Mouse (Mus musculus): ENCODE data around the gene Ppp1r8. TPM values are rescaled to one million over a fixed set of nuclear protein-coding genes. Genes with fewer than 3 reads are reported as not detected.

Ppp1r8 gene
- 72.9 and 77.2 TPM in 2 replicates for polyA plus RNA-seq (2015; fragmentation: Nextera tagmentation; extraction: Ambion mirVana)

GRCm38 (mm10) chr4:132842970-132843704 is at the start of gene Ppp1r8:
Gene Ppp1r8, minus strand, starts transcription at chr4:132843169.
- Histone ChIP-seq H3K9me3 (ENCODE audit: low read length) (no peaks in the 10 kb centered on the region), H3K27me3 (ENCODE audit: insufficient read depth, low read length) (no peaks in the 10 kb centered on the region), H3K9ac (replicated peaks; ENCODE audit: low read length) (peak within 1 kb of the TSS; percentile 93), H3K4me1 (ENCODE audit: insufficient read depth, low read length) (peaks cover 13% of the 10 kb centered on the region), H3K4me3 (ENCODE audit: low read length) (peak within 1 kb of the TSS; percentile 92), H3K4me2 (replicated peaks; ENCODE audit: low read depth, low read length) (peak within 1 kb of the TSS; percentile 67), H3K27ac (ENCODE audit: low read length) (peak within 1 kb of the TSS; percentile 66), H3K36me3 (ENCODE audit: insufficient read depth, low read length) (peaks cover 24% of the 10 kb centered on the region)
- ATAC-seq (ENCODE audit: low FRiP score, low TSS enrichment): peak; percentile 99
- under 1% methylated on average over 40 of the region's 40 CpGs for WGBS

GRCm38 (mm10) chr4:132884844-132885374 is 41.9 kb upstream of the Ppp1r8 start:
- H3K27ac ChIP-seq (ENCODE audit: low read length): peak overlapping the region; percentile 88
- peak overlapping the region; percentile 90 for H3K9ac ChIP-seq (replicated peaks; ENCODE audit: low read length)
- no peaks in the 10 kb centered on the region for H3K36me3 ChIP-seq (ENCODE audit: insufficient read depth, low read length)
- no peaks in the 10 kb centered on the region for H3K9me3 ChIP-seq (ENCODE audit: low read length)
- H3K27me3 ChIP-seq (ENCODE audit: insufficient read depth, low read length): no peaks in the 10 kb centered on the region
- H3K4me2 ChIP-seq (replicated peaks; ENCODE audit: low read depth, low read length): peak overlapping the region; percentile 91
- peak; percentile 28; the same call in 1 of the 2 replicates for ATAC-seq (ENCODE audit: low FRiP score, low TSS enrichment)
- WGBS: 8% methylated on average over 9 of the region's 9 CpGs
- peaks cover 14% of the 10 kb centered on the region for H3K4me1 ChIP-seq (ENCODE audit: insufficient read depth, low read length)
- peak overlapping the region; percentile 83 for H3K4me3 ChIP-seq (ENCODE audit: low read length)

- H3K9me3 ChIP-seq (ENCODE audit: low read length): no peaks in the 10 kb centered on the region
- peak within 1 kb of the TSS; percentile 83 for H3K4me3 ChIP-seq (ENCODE audit: low read length)
- H3K27me3 ChIP-seq (ENCODE audit: insufficient read depth, low read length): no peaks in the 10 kb centered on the region
- peak within 1 kb of the TSS; percentile 88 for H3K27ac ChIP-seq (ENCODE audit: low read length)
- H3K4me1 ChIP-seq (ENCODE audit: insufficient read depth, low read length): peaks cover 14% of the 10 kb centered on the region
- ATAC-seq (ENCODE audit: low FRiP score, low TSS enrichment): peak; percentile 97
- no peaks in the 10 kb centered on the region for H3K36me3 ChIP-seq (ENCODE audit: insufficient read depth, low read length)
- peak within 1 kb of the TSS; percentile 91 for H3K4me2 ChIP-seq (replicated peaks; ENCODE audit: low read depth, low read length)
- peak within 1 kb of the TSS; percentile 90 for H3K9ac ChIP-seq (replicated peaks; ENCODE audit: low read length)
- WGBS: under 1% methylated on average over 68 of the region's 72 CpGs
Measured at GRCm38 (mm10) chr4:132884064-132884843, 41.3 kb upstream of the Ppp1r8 start, which contains the start of gene Stx12. Gene Stx12, minus strand, starts transcription at chr4:132884509.

GRCm38 (mm10) chr4:132883561-132884063 is 40.6 kb upstream of the Ppp1r8 start:
- ATAC-seq (ENCODE audit: low FRiP score, low TSS enrichment): no peak
- H3K27ac ChIP-seq (ENCODE audit: low read length): peak overlapping the region; percentile 88
- under 1% methylated on average over 21 of the region's 21 CpGs for WGBS
- H3K36me3 ChIP-seq (ENCODE audit: insufficient read depth, low read length): no peaks in the 10 kb centered on the region
- H3K9ac ChIP-seq (replicated peaks; ENCODE audit: low read length): peak overlapping the region; percentile 90
- peak overlapping the region; percentile 83 for H3K4me3 ChIP-seq (ENCODE audit: low read length)
- H3K4me1 ChIP-seq (ENCODE audit: insufficient read depth, low read length): peaks cover 14% of the 10 kb centered on the region
- no peaks in the 10 kb centered on the region for H3K9me3 ChIP-seq (ENCODE audit: low read length)
- peak overlapping the region; percentile 91 for H3K4me2 ChIP-seq (replicated peaks; ENCODE audit: low read depth, low read length)
- no peaks in the 10 kb centered on the region for H3K27me3 ChIP-seq (ENCODE audit: insufficient read depth, low read length)

GRCm38 (mm10) chr4:132874363-132875097 is 31.6 kb upstream of the Ppp1r8 start:
- ATAC-seq (ENCODE audit: low FRiP score, low TSS enrichment): no peak
- 86% methylated on average over 7 of the region's 7 CpGs for WGBS

GRCm38 (mm10) chr4:132873481-132874362 is 30.8 kb upstream of the Ppp1r8 start:
- no peak for ATAC-seq (ENCODE audit: low FRiP score, low TSS enrichment)
- no peak overlapping the region for H3K4me2 ChIP-seq (replicated peaks; ENCODE audit: low read depth, low read length)
- 0 out of 2 replicates have a peak, but pooled peaks cover 3% of the 10 kb centered on the region for H3K4me1 ChIP-seq (ENCODE audit: insufficient read depth, low read length)
- no peaks in the 10 kb centered on the region for H3K9me3 ChIP-seq (ENCODE audit: low read length)
- 87% methylated on average over 11 of the region's 11 CpGs for WGBS
- no peak overlapping the region for H3K9ac ChIP-seq (replicated peaks; ENCODE audit: low read length)
- H3K27me3 ChIP-seq (ENCODE audit: insufficient read depth, low read length): no peaks in the 10 kb centered on the region
- no peak overlapping the region for H3K27ac ChIP-seq (ENCODE audit: low read length)
- no peak overlapping the region for H3K4me3 ChIP-seq (ENCODE audit: low read length)
- H3K36me3 ChIP-seq (ENCODE audit: insufficient read depth, low read length): peaks cover 19% of the 10 kb centered on the region

More at GRCm38 (mm10) chr4:132874363-132875097, 31.6 kb upstream of the Ppp1r8 start:
- Histone ChIP-seq H3K4me3 (ENCODE audit: low read length) (no peak overlapping the region), H3K9me3 (ENCODE audit: low read length) (no peaks in the 10 kb centered on the region), H3K4me2 (replicated peaks; ENCODE audit: low read depth, low read length) (no peak overlapping the region), H3K4me1 (ENCODE audit: insufficient read depth, low read length) (0 out of 2 replicates have a peak, but pooled peaks cover 3% of the 10 kb centered on the region), H3K27me3 (ENCODE audit: insufficient read depth, low read length) (no peaks in the 10 kb centered on the region), H3K9ac (replicated peaks; ENCODE audit: low read length) (no peak overlapping the region), H3K36me3 (ENCODE audit: insufficient read depth, low read length) (peaks cover 13% of the 10 kb centered on the region), H3K27ac (ENCODE audit: low read length) (no peak overlapping the region)

- no peaks in the 10 kb centered on the region for H3K9me3 ChIP-seq (ENCODE audit: low read length)
- no peak for ATAC-seq (ENCODE audit: low FRiP score, low TSS enrichment)
- H3K4me1 ChIP-seq (ENCODE audit: insufficient read depth, low read length): 0 out of 2 replicates have a peak, but pooled peaks cover 3% of the 10 kb centered on the region
- WGBS: 82% methylated on average over 3 of the region's 3 CpGs
- H3K36me3 ChIP-seq (ENCODE audit: insufficient read depth, low read length): peaks cover 35% of the 10 kb centered on the region
- no peak overlapping the region for H3K27ac ChIP-seq (ENCODE audit: low read length)
- H3K27me3 ChIP-seq (ENCODE audit: insufficient read depth, low read length): no peaks in the 10 kb centered on the region
- H3K4me2 ChIP-seq (replicated peaks; ENCODE audit: low read depth, low read length): no peak overlapping the region
- H3K4me3 ChIP-seq (ENCODE audit: low read length): no peak overlapping the region
- no peak overlapping the region for H3K9ac ChIP-seq (replicated peaks; ENCODE audit: low read length)
Measured at GRCm38 (mm10) chr4:132871116-132871515, 28.1 kb upstream of the Ppp1r8 start.

GRCm38 (mm10) chr4:132864856-132865255 is 21.9 kb upstream of the Ppp1r8 start:
- H3K36me3 ChIP-seq (ENCODE audit: insufficient read depth, low read length): peaks cover 48% of the 10 kb centered on the region
- 92% methylated on average over 2 of the region's 2 CpGs for WGBS
- ATAC-seq (ENCODE audit: low FRiP score, low TSS enrichment): no peak
- no peaks in the 10 kb centered on the region for H3K27me3 ChIP-seq (ENCODE audit: insufficient read depth, low read length)
- H3K27ac ChIP-seq (ENCODE audit: low read length): no peak overlapping the region
- no peaks in the 10 kb centered on the region for H3K4me1 ChIP-seq (ENCODE audit: insufficient read depth, low read length)
- H3K4me2 ChIP-seq (replicated peaks; ENCODE audit: low read depth, low read length): no peak overlapping the region
- no peak overlapping the region for H3K9ac ChIP-seq (replicated peaks; ENCODE audit: low read length)
- no peaks in the 10 kb centered on the region for H3K9me3 ChIP-seq (ENCODE audit: low read length)
- no peak overlapping the region for H3K4me3 ChIP-seq (ENCODE audit: low read length)

All from kidney, embryonic 16.5 days (tissue).